Mouse (Mus musculus) forebrain, embryonic 11.5 days (tissue): ENCODE results near the gene Hba-x. TPM values are rescaled to one million over a fixed set of nuclear protein-coding genes. Genes with fewer than 3 reads are reported as not detected.
"Not testable (repeated sequence)": the region's sequence is repeated elsewhere in the genome, so short reads cannot be mapped to it uniquely, and the experiment has no call there.

ENCODE experiments used
- ATAC-seq: fragments of 200-750 bp; cut with Nextera tagmentation; replicated peaks from 2 replicates; pipeline ENCODE4 v1.8.0; 2017; ENCODE audit warnings: moderate TSS enrichment; ENCODE audit not compliant: low FRiP score
- DNase-seq: peaks from one replicate; pipeline ENCODE4 v3.0.0-alpha.2; 2017; ENCODE audit warnings: low spot score
- H3K27ac ChIP-seq: fragments of 300-500 bp; sonication (generic); 2 replicates; pipeline ENCODE4 v1.5.1; 2014; ENCODE audit warnings: low read depth, low read length
- H3K27me3 ChIP-seq: fragments of 300-500 bp; sonication (generic); 2 replicates; pipeline ENCODE4 v1.6.1; 2014; ENCODE audit warnings: mild to moderate bottlenecking, low read length, mixed read lengths; ENCODE audit not compliant: control insufficient read depth, insufficient read depth
- H3K36me3 ChIP-seq: fragments of 300-500 bp; sonication (generic); 2 replicates; pipeline ENCODE4 v1.6.1; 2014; ENCODE audit warnings: mild to moderate bottlenecking, low read length, moderate library complexity, mixed read lengths; ENCODE audit not compliant: control insufficient read depth, insufficient read depth
- H3K4me1 ChIP-seq: fragments of 300-500 bp; sonication (generic); replicated peaks from 2 replicates; pipeline ENCODE4 v1.6.1; 2014; ENCODE audit warnings: low read length, mixed read lengths; ENCODE audit not compliant: control insufficient read depth, insufficient read depth
- H3K4me2 ChIP-seq: fragments of 300-500 bp; sonication (generic); 2 replicates; pipeline ENCODE4 v1.6.1; 2014; ENCODE audit warnings: low read depth, mild to moderate bottlenecking, low read length, moderate library complexity, mixed read lengths; ENCODE audit not compliant: severe bottlenecking
- H3K4me3 ChIP-seq: fragments of 300-500 bp; sonication (generic); 2 replicates; pipeline ENCODE4 v1.5.1; 2014; ENCODE audit warnings: low read depth, low read length
- H3K9ac ChIP-seq: fragments of 300-500 bp; sonication (generic); 2 replicates; pipeline ENCODE4 v1.6.1; 2014; ENCODE audit warnings: low read length
- H3K9me3 ChIP-seq: fragments of 300-500 bp; sonication (generic); 2 replicates; pipeline ENCODE4 v1.6.1; 2016; ENCODE audit warnings: low read length, mixed read lengths; ENCODE audit not compliant: control insufficient read depth
- WGBS: fragments of 180-500 bp; shearing (Covaris S2); extraction: QIAGEN DNeasy Blood & Tissue Kit; methylation state at CpG from one replicate; pipeline ENCODE4 v1.1.7; 2014; 5-methylcytosine and 5-hydroxymethylcytosine counted together
- polyA plus RNA-seq: library from polyadenylated mRNA; unstranded; fragments of >200 nt; fragmentation: Nextera tagmentation; extraction: Ambion mirVana; gene quantifications from 2 replicates; pipeline ENCODE4 v1.2.1, GENCODE M21; 2014

The Hba-x gene
- polyA plus RNA-seq, 1 experiment from 2014 or later = 3,516 TPM

DNA sequence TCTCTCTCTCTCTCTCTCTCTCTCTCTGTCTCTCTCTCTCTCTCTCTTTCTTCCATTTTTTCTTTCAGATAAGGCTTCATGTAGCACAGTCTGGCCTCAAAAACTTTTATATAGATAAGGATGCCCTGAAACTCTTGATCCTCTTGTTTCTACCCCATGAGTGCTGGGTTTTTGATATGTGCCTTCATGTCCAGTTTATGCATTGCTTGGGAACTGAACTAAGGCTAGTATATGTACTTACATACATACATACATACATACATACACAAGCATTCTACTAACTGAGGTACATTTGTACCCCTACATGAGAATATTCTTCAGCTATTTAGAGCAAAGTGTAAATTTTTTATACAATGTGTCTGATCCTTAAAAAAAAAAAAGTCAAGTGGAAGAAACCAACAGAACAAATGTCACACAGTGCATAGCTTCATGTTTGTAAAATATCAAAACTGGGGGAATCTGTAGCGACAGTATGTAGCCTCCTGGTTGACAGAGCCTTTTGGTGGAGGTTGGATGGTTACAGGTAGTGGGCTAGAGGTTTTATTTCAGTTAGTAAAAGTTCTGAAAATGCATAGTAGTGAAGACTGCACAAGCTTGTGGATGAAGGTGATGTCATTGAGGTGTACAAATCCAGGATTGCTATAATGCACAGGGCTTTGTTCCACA, 21.8 kb downstream of the Hba-x start:
- 92% methylated on average over 1 of the region's 1 CpGs for WGBS
- DNase-seq = no peak

DNA sequence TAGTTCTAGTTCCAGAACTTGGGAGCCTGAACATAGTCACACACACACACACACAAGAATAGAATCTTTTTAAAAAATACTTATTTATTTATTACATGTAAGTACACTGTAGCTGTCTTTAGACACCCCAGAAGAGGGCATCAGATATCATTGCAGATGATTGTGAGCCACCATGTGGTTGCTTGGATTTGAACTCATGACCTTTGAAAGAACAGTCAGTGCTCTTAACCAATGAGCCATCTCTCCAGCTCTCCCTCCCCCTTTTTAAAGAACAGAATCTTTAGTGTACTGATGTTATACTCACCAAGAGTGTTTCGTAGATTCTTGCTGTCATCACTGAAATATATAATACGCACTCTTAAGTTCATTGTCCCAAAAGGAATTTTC, 22.3 kb downstream of the Hba-x start:
- H3K9me3 ChIP-seq = no peaks in the 10 kb centered on the region
- no peak overlapping the region for H3K4me3 ChIP-seq
- WGBS = 94% methylated on average over 2 of the region's 2 CpGs
- H3K27me3 ChIP-seq = no peaks in the 10 kb centered on the region; the same call in 1 of the 2 replicates
- no peaks in the 10 kb centered on the region for H3K4me1 ChIP-seq
- DNase-seq = no peak
- H3K27ac ChIP-seq = no peak overlapping the region
- H3K36me3 ChIP-seq = no peaks in the 10 kb centered on the region
- no peak overlapping the region for H3K4me2 ChIP-seq
- no peak for ATAC-seq
- H3K9ac ChIP-seq = no peak overlapping the region

More for the DNA sequence above, 21.8 kb downstream of the Hba-x start:
- Histone ChIP-seq H3K4me2 (no peak overlapping the region), H3K4me3 (no peak overlapping the region), H3K4me1 (no peaks in the 10 kb centered on the region), H3K27me3 (no peaks in the 10 kb centered on the region; the same call in 1 of the 2 replicates), H3K36me3 (no peaks in the 10 kb centered on the region), H3K9ac (no peak overlapping the region), H3K27ac (no peak overlapping the region), H3K9me3 (no peaks in the 10 kb centered on the region)
- ATAC-seq = no peak

DNA sequence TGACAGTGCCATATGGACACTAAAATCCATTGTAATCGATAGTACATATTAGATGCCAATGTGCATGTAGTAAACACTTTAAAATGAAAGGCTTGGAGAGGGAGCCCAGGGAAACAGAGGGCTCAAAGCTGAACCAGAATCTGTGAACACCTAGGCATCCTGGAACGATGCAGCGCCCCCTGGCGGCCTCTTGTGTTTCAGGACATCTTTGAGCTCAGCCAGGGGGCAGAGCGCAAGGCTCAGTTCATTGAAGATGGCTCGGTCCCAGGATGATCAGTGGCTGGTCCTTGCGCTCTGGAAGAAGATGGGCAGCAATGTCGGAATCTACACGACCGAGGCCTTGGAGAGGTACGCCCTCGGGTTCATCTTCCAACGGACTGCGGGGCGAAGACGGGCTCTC, 23.7 kb downstream of the Hba-x start, which contains the start of gene Hbq1a:
Hbq1a (plus strand) TSS at position 205 of the 400 bp plus-strand sequence.
- H3K4me3 ChIP-seq, H3K9ac ChIP-seq, H3K4me1 ChIP-seq, H3K36me3 ChIP-seq, H3K27me3 ChIP-seq, ATAC-seq, H3K9me3 ChIP-seq, H3K27ac ChIP-seq: not testable (repeated sequence)
- WGBS = 6% methylated on average over 16 of the region's 16 CpGs
- H3K4me2 ChIP-seq = peak within 1 kb of the TSS; percentile 41
- DNase-seq = peak; percentile 75

DNA sequence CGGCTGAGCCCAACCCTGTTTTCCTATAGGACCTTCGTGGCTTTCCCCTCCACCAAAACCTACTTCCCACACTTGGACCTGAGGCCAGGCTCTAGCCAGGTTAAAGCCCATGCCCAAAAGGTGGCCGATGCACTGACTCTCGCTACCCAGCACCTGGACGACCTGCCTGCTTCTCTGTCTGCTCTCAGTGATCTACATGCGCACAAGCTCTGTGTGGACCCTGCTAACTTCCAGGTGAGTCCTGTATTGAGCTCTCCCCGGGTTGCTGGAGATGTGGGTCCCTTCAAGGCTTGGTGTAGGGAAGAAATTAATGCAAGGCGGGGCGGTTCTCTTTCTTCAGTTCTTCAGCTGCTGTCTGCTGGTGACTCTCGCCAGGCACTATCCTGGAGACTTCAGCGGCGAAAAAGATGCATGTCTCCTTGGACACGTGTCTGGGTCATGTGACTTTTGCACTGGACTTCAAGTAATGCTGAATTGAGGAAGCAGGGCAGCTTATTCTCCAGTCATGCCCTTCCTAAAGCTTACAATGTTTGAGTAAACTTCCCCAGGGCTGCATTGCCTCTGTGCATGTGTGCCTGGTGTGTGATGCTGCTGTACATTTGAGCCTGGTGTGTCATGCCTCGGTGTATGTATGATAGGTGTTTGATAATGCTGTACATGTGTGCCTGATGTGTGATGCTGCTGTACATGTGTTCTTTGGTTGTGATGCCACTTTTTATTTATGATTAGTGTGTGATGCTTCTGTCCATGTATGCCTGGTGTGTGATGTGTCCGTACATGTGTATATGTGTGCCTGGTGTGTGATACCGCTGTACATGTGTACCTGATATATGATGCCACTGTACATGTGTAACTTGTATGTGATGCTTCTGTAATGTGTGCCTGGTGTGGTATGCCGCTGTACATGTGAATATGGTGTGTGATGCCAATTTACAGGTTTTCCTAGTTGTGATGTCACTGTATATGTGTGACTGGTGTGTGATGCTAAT, 24.4 kb downstream of the Hba-x start:
- H3K27me3 ChIP-seq = no peaks in the 10 kb centered on the region; the same call in 1 of the 2 replicates
- H3K9ac ChIP-seq = no peak overlapping the region
- H3K27ac ChIP-seq = no peak overlapping the region
- no peaks in the 10 kb centered on the region for H3K9me3 ChIP-seq
- H3K4me2 ChIP-seq = peak overlapping the region; percentile 41
- H3K36me3 ChIP-seq = no peaks in the 10 kb centered on the region
- ATAC-seq = no peak
- 63% methylated on average over 14 of the region's 17 CpGs for WGBS
- DNase-seq = no peak
- H3K4me3 ChIP-seq = no peak overlapping the region
- no peaks in the 10 kb centered on the region for H3K4me1 ChIP-seq

DNA sequence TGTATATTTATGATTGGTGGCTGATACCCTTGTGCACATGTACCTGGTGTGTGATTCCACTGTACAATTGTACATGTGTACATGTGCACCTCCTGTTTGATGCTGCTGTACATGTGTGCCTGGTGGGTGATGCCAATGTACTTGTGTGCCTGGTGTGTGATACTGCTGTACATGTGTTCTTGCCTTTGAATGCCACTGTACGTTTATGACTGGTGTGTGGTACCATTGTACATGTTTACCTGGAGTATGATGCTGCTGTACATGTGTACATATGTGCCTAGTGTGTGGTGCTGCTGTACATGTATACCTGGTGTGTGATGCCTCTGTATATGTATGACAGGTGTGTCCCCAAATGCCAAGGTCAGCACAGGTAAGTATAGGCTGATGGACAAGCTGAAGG, 25.3 kb downstream of the Hba-x start:
- no peak overlapping the region for H3K9ac ChIP-seq
- no peaks in the 10 kb centered on the region for H3K4me1 ChIP-seq
- H3K27ac ChIP-seq = no peak overlapping the region
- DNase-seq (no peak), ATAC-seq (no peak)
- H3K4me3 ChIP-seq = no peak overlapping the region
- no peaks in the 10 kb centered on the region for H3K9me3 ChIP-seq
- no peaks in the 10 kb centered on the region for H3K36me3 ChIP-seq
- H3K27me3 ChIP-seq = no peaks in the 10 kb centered on the region; the same call in 1 of the 2 replicates
- 60% methylated on average over 1 of the region's 1 CpGs for WGBS
- no peak overlapping the region for H3K4me2 ChIP-seq

DNA sequence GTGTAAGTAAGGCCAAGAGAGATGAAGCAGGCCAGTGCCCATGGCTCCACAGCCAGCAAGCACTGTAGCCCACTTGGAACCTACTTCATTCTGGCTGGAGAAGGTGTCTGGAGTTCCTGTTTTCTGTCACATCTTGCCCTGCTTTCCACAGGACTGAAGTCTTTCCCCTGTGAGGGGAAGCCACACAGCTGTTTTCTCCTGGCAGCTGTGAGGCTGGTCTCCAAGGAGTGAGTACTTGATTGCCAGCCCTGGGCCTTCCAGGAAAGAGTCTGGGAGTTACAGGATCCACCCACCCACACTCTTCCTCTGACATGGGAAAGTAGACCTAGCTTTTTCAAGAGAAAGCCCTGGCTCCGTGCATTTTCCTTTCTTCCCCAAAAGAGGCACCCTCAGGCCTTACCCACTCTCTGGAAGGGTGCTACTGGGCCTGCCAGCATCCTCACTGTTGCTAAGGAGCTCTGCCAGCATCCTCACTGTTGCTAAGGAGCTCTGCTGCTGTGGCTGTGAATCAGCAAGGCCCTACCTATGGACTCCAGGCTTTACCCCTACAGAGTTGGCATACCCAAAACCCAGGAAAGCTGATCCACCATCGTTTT, 26.7 kb downstream of the Hba-x start:
- no peak overlapping the region for H3K27ac ChIP-seq
- DNase-seq (no peak), ATAC-seq (no peak)
- no peak overlapping the region for H3K4me2 ChIP-seq
- 49% methylated on average over 2 of the region's 2 CpGs for WGBS
- H3K4me3 ChIP-seq = no peak overlapping the region
- no peaks in the 10 kb centered on the region for H3K4me1 ChIP-seq
- H3K36me3 ChIP-seq = no peaks in the 10 kb centered on the region
- no peak overlapping the region for H3K9ac ChIP-seq
- H3K27me3 ChIP-seq = no peaks in the 10 kb centered on the region; the same call in 1 of the 2 replicates
- no peaks in the 10 kb centered on the region for H3K9me3 ChIP-seq

DNA sequence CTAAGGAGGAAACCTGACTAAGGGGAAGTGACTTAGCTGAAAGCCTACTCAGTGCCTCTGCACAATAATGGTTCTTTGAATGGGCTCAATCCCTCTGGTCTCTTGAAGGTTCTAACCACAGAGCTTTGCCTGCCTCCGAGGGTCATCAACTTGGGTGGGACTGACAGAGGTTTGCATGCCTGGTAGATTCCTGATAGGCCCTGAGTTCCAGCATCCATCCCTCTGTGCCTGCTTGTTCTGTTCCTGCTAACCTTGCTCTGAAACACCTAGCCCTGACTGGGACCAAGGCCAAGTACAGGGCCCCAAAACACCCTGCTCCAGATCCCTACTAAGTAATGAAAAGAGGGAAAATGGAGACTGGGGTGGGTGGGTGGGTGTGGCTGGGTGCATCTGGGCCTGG, 27.3 kb downstream of the Hba-x start:
- Histone ChIP-seq H3K36me3 (no peaks in the 10 kb centered on the region), H3K27ac (no peak overlapping the region), H3K27me3 (no peaks in the 10 kb centered on the region; the same call in 1 of the 2 replicates), H3K4me2 (no peak overlapping the region), H3K9ac (no peak overlapping the region), H3K9me3 (no peaks in the 10 kb centered on the region), H3K4me1 (no peaks in the 10 kb centered on the region), H3K4me3 (no peak overlapping the region)
- ATAC-seq = no peak
- DNase-seq = no peak
- WGBS = 93% methylated on average over 1 of the region's 1 CpGs

DNA sequence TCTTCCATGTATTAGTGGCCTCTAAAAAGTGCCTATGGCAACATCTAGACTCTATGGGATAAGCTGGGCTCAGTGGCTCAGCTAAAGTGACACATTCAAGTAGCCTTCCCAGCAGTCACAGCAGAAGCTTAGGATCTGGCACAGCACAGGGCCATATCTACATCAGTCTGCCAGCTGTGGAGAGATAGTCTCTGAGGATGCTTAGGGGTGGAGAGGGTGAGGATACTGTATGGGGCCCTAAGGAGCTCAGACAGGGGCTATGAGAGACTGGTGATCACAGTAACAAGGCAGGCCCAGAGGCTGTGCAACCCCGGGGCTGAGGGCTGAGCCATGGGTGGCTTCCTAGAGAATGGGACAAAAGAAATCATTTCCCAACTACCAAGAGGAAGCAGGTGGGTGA, 30.8 kb downstream of the Hba-x start:
- Histone ChIP-seq H3K9ac (no peak overlapping the region), H3K9me3 (no peaks in the 10 kb centered on the region), H3K4me3 (no peak overlapping the region), H3K36me3 (no peaks in the 10 kb centered on the region), H3K4me1 (no peaks in the 10 kb centered on the region), H3K27me3 (no peaks in the 10 kb centered on the region), H3K4me2 (no peak overlapping the region), H3K27ac (no peak overlapping the region)
- ATAC-seq (no peak), DNase-seq (no peak)
- 77% methylated on average over 1 of the region's 1 CpGs for WGBS
